Mouse (Mus musculus) lung, adult 18-20 months (tissue): ENCODE results near the gene Brinp2.

ENCODE experiments used
- DNase-seq, 2 experiments: peaks; one replicate each; pipeline ENCODE4 v3.0.0; 2022; ENCODE audit warnings: mixed read lengths in 2 of 2

The Brinp2 gene

DNA sequence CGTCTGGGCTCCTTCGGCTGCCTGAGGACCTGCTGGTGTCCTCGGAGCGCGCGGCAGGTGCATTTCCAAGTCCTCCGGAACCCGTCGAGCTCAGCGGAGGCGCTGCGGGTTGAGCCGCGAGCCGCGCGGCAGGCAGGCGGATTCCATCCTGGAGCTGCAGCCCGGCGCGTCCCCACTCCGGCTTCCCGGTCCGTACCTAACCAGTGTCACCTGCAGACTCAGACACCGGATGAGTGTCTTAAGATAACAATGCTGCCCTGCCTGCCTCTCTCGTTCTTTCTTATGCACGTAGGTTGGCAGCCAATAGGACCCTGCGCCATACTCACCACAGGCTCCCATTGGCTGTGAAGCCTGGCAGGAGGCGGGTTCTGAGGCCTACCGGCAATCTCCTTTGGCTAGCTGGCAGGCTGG lies at the start of gene Brinp2:
TSS of gene Brinp2 (minus strand) at position 276 of the 411 bp plus-strand sequence.
- peak; percentile 44 to 45 for DNase-seq

- no peak for DNase-seq
Measured at GRCm38 (mm10) chr1:158400898-158401297, 44.8 kb upstream of the Brinp2 start.

DNA sequence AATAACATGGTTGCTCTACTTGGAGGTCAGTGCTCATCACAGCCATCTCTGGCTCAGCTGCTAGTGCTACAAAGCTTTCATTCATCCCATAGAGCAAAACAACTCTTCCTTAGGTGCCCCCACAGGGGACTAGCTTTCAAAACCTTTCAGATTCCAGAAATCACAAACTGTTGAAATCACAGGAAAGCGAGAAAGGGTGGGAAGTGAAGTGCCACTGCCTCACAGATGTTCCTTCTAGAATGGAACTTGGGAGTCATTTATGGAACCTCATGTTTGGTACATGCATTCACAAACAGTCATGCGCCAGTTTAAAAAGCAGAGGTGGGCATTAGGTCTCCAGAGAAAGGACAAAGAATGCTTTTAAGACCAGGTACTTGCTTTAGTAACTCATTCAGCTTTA lies 40.9 kb upstream of the Brinp2 start:
- no peak for DNase-seq

DNA sequence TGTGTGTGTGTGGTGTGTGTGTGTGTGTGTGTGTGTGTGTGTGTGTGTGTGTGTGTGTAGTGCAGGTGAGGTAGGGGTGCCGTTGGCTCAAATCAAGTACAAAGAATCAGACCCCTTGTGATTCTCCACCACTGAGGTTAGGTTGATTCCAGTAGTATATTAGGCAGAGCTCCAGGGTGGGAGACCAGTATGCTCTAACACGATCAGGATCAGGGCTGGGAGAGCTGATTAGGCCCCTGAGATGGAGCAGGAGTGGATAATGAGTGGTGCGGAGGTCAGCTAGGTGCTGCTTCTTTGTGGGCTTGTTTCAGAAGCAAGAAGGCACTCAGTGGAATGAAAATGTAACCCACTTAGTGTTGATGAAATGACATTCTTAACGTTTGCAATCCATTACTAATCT lies 34.6 kb upstream of the Brinp2 start:
- no peak for DNase-seq

- DNase-seq, result no peak
Measured at GRCm38 (mm10) chr1:158388995-158389394, 32.9 kb upstream of the Brinp2 start.

DNA sequence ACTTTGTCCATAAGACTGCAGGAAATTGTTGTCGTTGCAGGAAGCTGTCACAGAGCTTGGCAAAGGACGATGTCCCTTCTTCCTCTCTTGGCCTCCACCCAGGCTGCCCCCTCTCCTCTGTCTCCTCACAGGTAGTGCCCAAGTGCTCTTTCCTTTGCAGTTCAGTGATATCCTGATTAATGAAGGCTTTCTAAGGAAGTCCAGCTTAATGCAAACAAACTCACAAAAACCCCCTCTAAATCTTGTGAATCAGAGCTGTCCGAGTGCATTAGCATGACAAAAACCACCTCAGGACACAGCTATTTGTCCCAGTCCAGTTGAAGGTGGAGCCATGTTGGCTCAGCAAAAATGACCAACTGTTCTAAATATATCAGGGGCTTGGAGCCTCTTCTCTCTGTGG lies 30.7 kb upstream of the Brinp2 start:
- no peak for DNase-seq

GRCm38 (mm10) chr1:158385311-158385710 lies 29.2 kb upstream of the Brinp2 start:
- no peak for DNase-seq

DNA sequence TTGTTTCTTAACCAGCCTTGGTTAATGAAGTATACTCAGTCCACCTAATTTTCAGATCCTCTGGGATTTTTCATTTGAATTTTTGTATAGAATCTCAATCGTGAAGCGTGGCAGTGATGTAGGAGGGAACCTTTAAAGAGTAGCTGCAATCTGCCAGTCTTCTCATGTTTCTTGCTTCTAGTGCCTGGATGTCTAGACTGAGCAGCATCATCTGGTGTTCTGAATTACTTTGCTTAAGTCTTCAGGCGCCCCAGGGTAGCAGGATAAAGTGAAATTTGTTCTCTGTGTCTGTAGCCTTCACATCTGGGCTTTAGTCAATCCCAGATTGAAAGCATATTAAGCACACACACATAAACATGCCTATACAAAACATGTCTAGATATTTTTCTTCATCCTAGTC lies 27.1 kb upstream of the Brinp2 start:
- DNase-seq, result no peak

DNA sequence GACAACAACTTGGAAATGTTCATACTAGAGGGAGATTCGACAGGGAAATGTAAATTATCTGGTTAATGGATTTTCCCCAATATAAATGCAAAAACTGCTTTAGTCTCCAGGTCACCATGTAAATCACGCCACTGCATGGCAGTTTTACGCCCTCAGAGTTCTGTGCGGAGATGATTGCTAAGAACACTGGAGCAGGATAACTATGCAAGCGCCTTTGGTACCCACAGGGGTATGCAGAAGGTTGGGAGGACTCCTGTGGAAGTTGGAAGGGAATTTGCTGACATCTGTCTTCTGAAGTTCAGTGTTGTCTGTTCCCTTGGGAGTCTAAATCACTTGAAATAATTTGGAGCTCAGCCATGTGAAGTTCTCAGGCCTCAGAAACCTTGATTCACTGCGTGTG lies 26.2 kb upstream of the Brinp2 start:
- DNase-seq, result no peak

GRCm38 (mm10) chr1:158364461-158364860 lies 8.3 kb upstream of the Brinp2 start:
- DNase-seq, result no peak

- DNase-seq, result no peak
Measured at GRCm38 (mm10) chr1:158362292-158363101, 6.4 kb upstream of the Brinp2 start.

DNA sequence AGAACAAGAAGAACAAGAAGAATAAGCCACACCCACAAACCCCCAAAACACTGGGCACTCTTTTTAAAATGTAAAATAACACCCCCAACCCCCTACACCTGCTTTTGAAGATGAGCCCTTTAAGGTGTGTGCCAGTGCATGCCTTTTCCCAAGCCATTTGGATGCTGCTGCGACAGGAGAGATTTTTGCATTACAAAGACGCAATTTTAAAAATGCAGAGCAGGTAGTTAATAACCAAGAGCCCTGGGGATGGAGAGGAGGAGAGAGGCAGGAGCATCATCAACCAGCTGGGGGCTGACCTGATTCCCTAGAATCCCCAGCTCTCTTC lies 5.8 kb upstream of the Brinp2 start, which contains the start of gene Astn1:
TSS of gene Astn1 (plus strand) at position 310 of the 328 bp plus-strand sequence.
- DNase-seq, result no peak

DNA sequence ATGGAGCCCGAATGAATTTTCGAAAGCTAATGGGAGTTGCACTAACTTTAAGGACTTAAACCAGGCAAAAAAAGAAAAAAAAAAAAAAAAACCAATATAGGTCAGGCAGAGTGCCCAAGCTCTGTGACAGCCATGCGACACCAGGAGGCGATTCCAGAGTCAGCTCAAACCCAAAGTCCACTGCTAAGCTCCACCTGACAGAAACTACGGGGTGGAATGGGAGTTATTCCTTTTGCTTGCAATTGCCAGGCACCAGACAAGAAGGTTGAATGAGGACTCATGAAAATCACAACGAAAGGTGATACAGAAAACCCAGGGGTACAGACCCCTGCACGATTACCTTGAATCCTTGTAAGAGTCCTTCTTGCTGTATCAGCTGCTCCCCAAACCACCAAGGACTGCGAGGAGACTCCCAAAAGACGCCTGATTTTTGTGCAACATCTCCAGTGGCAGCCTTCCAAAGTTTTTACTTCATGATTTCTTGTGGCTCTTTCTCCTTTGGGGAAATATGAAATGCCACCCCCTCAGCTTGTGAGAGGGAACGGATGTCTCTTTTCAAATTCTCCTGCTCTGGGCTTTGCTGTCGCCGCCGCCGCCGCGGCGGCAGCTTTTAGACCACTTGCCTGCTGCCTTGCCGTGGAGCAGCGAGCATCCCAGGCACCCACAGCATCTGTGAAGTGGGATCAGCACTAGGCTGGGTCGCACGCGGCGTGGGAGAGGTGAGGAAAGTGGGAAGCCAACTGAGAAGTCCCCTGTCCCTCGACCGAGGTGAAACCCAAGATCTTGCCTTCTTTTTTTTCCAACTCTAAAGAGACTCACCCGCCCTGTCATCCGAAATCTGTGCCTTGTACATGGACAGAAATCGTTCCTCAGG lies 712 bp downstream of the Brinp2 start:
- DNase-seq, result peak in 1 of 2 experiments; percentile 1

- DNase-seq, result peak in 1 of 2 experiments; percentile 2
Measured at GRCm38 (mm10) chr1:158353656-158354371, 2.3 kb downstream of the Brinp2 start.

DNA sequence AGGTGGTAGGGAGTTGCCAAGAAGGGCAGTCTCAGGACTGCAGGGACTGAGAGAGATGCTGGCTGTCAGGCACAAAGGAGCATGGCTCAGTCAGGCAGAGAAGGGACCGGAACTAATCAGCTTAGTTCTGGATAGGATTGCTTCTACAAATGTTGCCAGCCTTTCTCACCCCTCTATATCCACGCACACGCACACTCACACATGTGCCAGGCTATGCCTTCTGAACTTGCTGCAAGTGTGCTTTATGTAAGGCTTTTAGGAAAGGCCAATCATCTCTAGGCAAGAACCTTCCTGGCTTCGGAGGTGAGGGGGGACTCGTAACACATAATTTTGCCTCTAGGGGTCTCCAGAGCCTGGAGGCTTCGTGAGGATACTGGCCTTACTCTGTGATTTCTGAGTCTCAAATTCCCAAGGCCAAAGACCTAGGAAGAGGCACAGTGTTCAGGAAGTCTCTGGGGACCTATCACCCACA lies 12.8 kb downstream of the Brinp2 start:
- no peak for DNase-seq

- no peak for DNase-seq
Measured at GRCm38 (mm10) chr1:158328839-158329238, 27.3 kb downstream of the Brinp2 start.

DNA sequence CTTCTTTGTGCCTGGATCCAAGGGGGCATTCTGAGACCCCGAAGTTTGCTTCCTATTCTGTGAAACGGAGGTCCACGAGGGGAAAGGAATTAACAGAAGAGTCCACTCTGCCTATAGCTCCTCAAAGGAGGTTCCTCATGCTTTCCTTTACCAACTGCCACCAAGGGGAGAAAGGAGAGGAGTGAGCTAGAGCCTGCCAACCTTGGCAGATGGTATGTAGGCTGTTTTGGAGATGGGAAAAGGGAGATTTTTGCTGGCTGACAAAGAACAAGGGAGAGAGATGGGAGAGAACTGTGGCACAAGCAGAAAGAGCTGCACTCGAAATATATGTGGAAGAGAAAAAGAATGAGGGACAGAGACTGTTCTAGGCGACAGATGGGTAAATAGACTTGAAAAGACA lies 28.0 kb downstream of the Brinp2 start:
- no peak for DNase-seq

DNA sequence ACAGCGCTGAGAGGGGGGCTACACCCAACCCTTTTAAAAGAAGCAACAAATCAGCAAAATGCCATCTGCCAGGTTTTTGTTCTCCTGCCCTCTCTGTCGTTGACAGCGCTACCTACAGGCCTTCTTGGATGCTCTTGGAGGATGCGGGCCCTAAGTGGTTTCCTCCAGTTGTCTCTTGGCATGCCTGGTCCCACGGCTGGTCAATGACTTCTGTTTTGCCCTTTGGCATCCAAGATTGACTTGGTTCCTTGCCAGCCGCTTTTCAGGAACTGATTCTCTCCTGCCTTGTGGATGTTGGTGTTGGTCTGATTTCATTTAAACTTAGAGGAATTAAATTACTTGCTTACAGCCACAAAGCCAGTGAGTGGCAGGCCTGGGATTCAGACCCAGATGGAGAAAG lies 32.8 kb downstream of the Brinp2 start:
- no peak for DNase-seq

DNA sequence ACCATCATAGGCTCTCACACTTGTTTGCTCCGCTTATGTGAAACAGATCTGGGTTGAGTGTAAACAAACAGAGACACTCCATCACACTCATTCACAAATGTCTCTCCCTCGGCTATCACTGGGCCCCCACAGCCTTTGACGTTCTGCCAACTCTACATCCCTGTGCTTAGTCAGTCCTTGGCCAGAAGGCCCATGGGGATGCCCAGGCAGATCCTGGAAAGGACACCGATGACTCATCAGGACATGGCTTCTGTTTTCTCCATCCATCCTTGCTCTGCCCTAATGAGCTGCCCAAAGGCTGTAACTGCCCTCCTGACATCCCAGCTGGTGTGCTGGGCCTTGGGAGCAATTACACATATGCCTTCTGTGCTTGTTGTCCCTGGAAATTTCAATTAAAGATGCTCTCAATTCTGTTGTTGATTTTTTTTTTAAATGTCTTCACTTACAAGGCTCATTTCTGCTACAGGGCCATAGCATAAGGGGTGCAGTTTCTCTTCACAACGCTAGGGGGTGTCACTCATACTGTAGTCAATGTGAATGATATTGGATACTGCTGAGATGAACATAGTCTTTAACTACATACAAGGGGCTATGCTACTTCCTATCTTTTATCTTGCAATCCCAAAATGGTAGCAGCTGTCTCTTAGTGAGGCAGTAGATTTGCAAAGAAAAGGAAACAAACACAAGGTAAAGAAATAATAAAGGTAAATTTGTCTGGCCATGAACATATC lies 45.5 kb downstream of the Brinp2 start:
- DNase-seq, result no peak

DNA sequence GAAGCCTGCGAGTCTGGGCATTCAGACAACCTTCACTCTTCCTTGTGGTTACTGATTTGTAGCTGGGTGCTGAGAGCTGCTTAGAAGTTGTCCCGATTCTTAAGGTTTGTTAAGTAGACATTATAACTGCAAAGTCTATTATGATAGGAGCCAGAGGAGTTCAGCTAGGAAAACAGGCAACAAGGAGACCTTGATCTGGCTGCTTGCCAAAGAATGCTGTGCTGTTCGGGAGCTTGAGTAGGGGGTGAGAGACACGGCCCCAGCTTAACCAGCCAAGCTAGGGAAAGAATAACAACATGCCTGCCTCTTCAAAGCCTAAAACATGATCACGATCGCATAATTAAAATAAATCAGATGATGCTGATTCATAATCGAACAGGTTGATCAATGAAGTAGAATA lies 59.1 kb downstream of the Brinp2 start:
- no peak for DNase-seq

DNA sequence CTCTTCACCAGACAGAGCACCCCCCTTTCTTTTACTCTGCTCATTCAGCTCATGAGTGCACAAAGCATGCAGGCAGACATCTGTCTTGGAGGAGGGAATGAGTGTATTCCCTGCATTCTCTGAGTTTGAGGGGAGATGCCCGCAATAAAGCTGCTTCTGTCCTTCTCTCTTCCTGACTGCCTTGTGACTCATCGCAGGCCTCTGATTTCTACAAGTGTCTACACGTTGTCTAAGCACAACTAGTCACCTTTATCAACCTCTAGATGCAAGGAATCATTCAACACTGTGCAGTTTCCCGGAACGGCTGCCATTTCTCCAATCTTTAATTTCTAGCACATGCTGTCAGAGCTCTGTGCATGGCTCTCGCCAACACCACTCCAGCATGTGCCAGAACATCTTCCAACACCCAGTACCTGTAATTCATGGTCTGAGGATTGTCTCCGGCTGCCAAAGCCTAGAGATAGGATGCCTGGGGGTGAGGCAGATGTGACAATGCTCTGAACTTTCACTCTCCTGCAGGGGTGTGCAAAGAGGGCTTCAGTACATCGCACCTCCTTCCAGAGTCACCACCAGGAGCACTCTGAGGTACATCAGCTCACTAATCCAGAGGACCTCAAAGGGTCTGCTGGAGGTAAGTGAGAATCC lies 59.7 kb downstream of the Brinp2 start:
- no peak for DNase-seq

DNA sequence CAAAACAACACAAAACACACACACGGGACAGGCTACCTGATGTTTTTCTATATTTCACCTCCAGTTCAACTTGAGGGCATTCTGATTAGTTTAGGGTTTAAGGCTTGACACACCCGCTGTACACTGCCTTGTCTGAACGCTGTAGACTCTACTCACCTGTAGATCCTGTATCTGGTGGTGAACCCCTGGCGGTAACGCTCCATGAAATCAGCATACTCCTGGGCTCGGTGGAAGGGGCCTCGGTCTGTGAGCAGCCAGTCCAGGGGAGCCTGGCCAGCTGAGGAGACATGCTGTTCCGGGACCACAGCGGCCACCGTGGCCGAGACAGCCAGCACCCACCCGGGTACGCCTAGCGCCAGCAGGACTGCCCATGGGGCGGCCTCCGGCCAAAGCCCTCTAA lies 60.9 kb downstream of the Brinp2 start:
- DNase-seq, result no peak
